ENCODE assay signal across 21 mouse cellular contexts in genomic region chr8:108650837-108651236, GRCm38 (mm10).
DNase-seq lines count a peak whose midpoint lies in the region; ATAC-seq and TF ChIP-seq lines count a peak whose summit lies in the region.
"Had no signal": no experiment of that assay in that cellular context is flagged by ENCODE, and none has a peak within 500 bp of the region (broad histone marks: within the 10 kb centered on the region; RNA-seq: fewer than 3 reads in every experiment).

No protein-coding gene starts in this region.

- TF ChIP-seq POLR2A in spleen, adult 2 months (IDR thresholded peaks at IDR 0.05; ENCODE audit: low read depth, low read length), result no peak

- no peak for ATAC-seq in monocyte, adult 5-6 weeks (replicated peaks; ENCODE audit: insufficient number of reproducible peaks, low FRiP score, low TSS enrichment, poor library complexity, severe bottlenecking)
- ATAC-seq in erythroblast, adult 5-6 weeks (replicated peaks; ENCODE audit: low FRiP score, poor library complexity, severe bottlenecking), result no peak
- ATAC-seq: inflammation-experienced regulatory T-cells, adult 6 months had no signal

- H3K27me3 ChIP-seq in spleen, adult 2 months (ENCODE audit: control insufficient read depth, insufficient read depth, low read length), result no peaks in the 10 kb centered on the region
- H3K27me3 ChIP-seq: forebrain, embryonic 12.5 days; heart, embryonic 15.5 days; liver, embryonic 13.5 days; midbrain, embryonic 12.5 days had no signal

- H3K4me3 ChIP-seq in spleen, adult 2 months (ENCODE audit: extremely low read depth, insufficient read depth, insufficient read length), result no peak overlapping the region
- H3K4me3 ChIP-seq: forebrain, embryonic 12.5 days; heart, adult 2 months; heart, embryonic 15.5 days; left cerebral cortex, adult 2 months; liver, embryonic 13.5 days; midbrain, embryonic 12.5 days had no signal

- no peaks in the 10 kb centered on the region for H3K4me1 ChIP-seq in spleen, adult 2 months (ENCODE audit: control insufficient read depth, insufficient read depth, insufficient read length)
- H3K4me1 ChIP-seq: forebrain, embryonic 12.5 days; heart, embryonic 15.5 days; midbrain, embryonic 12.5 days had no signal

- peak; percentile 6 for DNase-seq in kidney, adult 18-20 months
- DNase-seq in kidney, postnatal 10 days, result no peak
- DNase-seq in spleen, adult 2 months (ENCODE audit: low read depth in 1 of 2, low spot score in 2 of 2), result no peak
- DNase-seq in spleen, postnatal 14 days (ENCODE audit: low spot score in 2 of 2), result no peak
- peak; percentile 34 for DNase-seq in kidney, postnatal 14 days
- DNase-seq: cerebellum, adult 18-20 months; cerebellum, postnatal 14 days; gastrocnemius, postnatal 36 days; heart, adult 2 months; heart, postnatal 36 days; liver, embryonic 13.5 days; lung, embryonic 14.5 days; thymus, postnatal 25 days had no signal

- TF ChIP-seq CTCF in spleen, adult 2 months (IDR thresholded peaks at IDR 0.05; ENCODE audit: extremely low read depth, insufficient read depth, insufficient read length, insufficient replicate concordance), result no peak

- 87% methylated on average over 8 of the region's 8 CpGs for WGBS in spleen, adult 2 months

- H3K27ac ChIP-seq in spleen, adult 2 months (ENCODE audit: insufficient read depth, low read length), result 0 out of 2 replicates have a peak overlapping the region, but pooled peaks have one; percentile 14
- H3K27ac ChIP-seq: forebrain, embryonic 12.5 days; heart, adult 2 months; heart, embryonic 15.5 days; hindbrain, embryonic 14.5 days; left cerebral cortex, adult 2 months; liver, embryonic 13.5 days; midbrain, embryonic 12.5 days had no signal

- no peaks in the 10 kb centered on the region for H3K36me3 ChIP-seq in spleen, adult 2 months (ENCODE audit: control insufficient read depth, insufficient read depth, low read length)
- H3K36me3 ChIP-seq: forebrain, embryonic 12.5 days; heart, embryonic 15.5 days; liver, embryonic 13.5 days; midbrain, embryonic 12.5 days had no signal

Comparison
In these comparisons a context has a peak if more than half of its experiments do, and no peak if none do; other contexts are left out.
1. DNase-seq: peak in kidney, adult 18-20 months (single experiment) and kidney, postnatal 14 days (single experiment); none in kidney, postnatal 10 days (single experiment), spleen, adult 2 months (0 of 2) and spleen, postnatal 14 days (0 of 2).